Mouse (Mus musculus) G1E-ER4 (cell line): ENCODE measurements around the gene BC035044. TPM values are rescaled to one million over a fixed set of nuclear protein-coding genes. Genes with fewer than 3 reads are reported as not detected.

Source experiments
- GATA1 ChIP-seq: IDR thresholded peaks from one replicate; pipeline ENCODE4 v1.8.0; 2012; ENCODE audit warnings: low read length, inconsistent platforms
- polyA plus RNA-seq: library from polyadenylated mRNA; stranded (reverse); fragments of >175 nt; gene quantifications from 2 replicates; pipeline ENCODE4 v1.2.3, GENCODE M21; 2012

The BC035044 gene
- polyA plus RNA-seq, 1 experiment: not detected

DNA sequence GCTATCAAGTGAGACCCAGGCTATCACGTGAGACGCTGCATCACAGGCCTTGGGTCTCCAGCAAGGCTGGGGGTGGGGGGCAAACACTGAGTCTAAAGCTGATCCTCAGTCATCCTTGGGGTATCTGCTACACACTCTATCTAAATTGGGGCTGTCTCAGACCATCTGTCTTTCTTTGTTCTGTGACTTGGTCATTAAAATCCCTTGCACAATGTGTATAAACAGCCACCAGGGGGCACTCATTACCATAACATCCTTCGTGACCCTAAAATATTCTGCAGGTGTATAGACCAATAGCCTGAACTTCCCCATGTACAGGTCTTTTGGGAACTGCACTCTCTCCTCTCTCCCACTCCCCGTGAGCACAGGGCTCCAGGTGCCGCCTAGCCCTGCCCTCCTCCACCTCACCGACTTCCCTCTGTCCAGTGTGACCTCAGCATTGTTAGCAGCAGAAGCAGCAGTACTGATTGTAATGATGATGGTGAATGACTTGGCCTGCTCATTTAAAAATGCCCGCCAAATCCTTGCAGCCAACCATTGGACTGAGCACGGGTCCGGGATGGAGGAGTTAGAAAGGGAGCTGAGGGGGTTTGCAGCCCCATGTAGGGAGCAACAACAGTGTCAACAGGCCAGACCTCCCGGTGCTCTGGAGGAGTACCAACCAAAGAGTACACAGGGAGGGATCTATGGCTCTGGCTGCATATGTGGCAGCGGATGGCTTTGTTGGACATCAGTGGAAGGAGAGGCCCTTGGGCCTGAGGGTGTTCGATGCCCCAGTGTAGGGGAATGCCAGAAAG, 36.7 kb downstream of the BC035044 start:
- no peak for TF ChIP-seq GATA1

DNA sequence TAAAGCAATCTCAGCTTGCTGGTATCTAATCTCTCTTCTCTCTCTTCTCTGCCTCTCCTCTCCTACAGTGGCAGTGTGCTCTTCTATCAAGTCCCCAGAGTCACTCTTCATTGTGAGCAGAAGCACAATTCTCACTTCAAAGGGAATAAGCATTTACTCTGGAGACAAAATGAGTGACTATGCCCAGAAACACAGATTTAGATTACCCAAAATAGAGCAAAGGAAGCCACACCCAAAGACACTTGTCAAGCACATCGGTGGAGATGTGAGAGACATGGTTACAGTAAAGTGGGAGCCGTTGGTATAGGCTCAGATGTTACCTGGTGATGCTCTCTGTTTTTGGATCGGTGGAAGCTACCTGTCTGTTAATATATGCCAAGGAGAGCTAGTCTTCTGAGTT, 38.2 kb downstream of the BC035044 start:
- no peak for TF ChIP-seq GATA1

DNA sequence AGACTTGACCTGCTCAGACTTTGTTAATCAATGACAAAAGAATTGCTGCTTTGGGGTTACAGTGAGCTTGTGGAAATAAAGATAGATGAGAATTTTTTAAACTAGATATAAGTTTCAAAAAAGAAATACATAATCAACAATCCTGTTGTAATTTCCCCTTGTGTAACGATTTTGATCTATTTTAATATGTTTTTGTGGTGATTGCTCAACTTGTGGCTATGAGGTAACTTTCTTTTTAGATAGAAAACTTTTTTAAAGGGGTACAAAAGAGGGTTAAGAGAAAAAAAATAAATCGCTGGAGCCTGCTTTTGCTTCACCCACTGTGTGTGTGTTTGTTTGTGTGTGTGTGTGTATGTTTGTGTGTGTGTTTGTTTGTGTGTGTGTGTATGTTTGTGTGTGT, 39.8 kb downstream of the BC035044 start:
- no peak for TF ChIP-seq GATA1

DNA sequence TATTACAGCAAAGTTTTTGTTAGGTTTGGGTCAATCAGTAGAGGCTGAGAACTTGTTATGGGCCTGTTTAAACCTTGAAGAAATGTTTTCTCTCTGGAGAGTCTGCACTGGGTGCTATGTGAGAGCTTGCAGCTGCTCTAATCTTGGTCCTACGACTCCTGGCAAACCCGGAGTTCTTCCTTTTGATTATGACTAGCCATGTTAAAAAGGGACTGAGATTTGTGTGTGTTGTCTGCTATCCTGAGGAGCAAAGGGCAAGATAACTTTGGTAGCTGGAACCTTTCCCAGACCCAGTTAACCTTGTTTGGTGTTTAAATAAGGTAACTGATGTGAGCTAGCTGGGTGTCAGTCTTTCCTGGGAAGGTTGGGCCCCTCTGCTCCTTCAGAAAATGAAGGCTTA, 40.3 kb downstream of the BC035044 start:
- no peak for TF ChIP-seq GATA1

DNA sequence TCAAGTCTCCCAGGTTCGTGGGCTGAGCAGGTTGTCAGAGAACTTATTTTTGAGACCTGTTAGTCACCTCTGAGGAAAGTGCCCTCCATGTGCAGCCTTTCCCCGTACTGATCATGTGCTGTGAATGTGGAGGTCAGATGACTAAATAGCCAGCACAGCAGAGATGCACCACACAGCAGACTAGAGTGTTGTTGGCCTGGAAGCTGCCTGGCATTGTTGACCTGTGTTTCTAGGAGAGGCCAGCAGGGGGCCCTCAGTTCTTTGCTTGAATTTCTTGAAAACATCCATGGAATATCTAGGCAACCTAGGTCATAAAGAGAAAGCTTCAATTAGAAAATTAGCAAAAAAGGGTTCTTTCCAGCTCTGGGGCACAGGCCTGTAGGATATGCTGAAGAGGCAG, 41.0 kb downstream of the BC035044 start:
- no peak for TF ChIP-seq GATA1

DNA sequence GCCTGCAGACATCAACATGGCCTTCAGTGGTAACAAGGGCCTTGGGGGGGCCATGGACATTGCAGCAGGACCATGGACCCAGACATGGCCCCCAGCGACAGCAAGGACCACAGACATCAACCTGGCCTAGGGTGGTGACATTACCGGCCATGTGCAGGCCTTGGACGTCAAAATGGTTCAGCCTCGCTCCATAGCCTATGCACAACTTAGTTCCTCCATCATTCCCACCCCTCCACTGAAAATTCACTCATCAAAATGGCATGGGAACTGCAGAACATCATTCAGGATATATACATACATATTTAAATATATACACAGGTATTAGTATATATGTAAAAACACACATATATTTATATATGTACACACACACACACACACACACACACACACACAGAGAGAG, 43.5 kb downstream of the BC035044 start:
- no peak for TF ChIP-seq GATA1

DNA sequence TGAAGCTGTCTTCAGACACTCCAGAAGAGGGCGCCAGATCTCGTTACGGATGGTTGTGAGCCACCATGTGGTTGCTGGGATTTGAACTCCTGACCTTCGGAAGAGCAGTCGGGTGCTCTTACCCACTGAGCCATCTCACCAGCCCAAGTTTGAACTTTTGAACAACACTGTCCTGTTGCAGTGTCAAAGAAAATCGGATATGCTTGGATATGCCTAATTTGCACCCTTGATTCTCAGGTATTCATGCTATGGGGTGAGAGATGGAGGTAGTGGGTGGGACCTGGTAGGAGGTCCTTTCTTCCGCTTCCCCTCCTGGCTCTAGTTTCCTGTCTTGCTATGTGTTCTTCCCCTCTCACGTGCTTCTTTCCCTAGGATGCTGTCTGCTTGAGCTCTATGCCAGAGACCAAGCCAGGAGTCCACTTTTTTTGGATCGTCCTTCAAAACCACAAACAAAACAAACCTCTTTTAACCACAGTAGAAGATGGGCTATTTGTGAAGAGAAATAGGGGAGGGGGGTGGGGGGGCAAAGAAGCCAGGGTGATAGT, 44.9 kb downstream of the BC035044 start:
- TF ChIP-seq GATA1: no peak

DNA sequence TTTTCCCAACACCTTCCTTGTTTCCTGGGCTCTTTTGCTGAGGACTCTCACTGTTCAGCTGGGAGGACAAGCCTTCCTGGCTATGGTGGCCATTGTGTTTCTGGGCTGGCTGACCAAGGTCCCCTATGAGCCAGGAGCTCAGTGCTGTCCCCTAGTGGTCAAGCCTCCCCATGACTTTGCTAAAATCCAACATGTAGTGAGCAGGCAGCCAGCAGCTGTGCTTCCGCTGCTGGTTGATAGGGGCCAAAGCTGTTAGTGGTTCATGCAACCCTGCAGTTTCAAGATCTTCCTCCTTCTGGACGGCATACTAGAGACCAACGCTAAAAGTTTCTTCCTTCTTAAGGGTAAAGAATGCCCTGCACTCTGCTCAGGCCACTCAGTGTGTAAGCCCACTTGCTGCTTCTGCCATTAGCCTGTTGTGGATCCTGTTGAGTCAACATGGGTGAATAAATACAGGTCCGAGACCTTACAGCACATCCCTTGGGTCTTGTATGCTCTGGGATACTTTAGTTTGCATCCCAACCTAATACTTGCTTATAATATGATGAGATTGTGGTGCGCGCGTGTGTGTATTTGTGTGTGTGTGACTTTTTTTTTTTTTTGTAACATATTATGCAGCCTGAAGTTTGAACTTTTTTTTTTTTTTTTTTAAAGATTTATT, 45.5 kb downstream of the BC035044 start:
- TF ChIP-seq GATA1: no peak

DNA sequence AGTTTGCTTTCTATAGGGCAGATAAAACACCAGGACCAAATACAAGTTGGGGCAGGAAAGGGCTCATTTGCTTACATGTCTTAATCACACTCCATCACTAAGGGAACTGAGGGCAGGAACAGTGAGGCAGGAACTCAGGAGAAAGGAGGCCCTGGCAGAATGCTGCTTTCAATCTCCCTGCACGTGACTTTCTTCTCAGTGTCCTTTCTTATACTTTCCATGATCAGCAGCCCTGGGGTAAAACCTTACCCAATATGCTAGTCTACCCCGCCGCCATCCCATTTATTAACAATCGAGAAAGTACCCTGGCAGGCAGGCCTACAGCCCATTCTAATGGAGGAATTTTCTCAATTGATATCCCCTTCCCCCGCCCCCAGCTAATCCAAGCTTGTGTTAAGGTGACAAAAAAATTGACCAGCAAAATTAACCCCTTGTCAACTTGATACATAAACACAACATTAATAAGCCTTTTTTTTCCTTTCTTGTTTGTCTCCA, 46.3 kb downstream of the BC035044 start:
- TF ChIP-seq GATA1: no peak

DNA sequence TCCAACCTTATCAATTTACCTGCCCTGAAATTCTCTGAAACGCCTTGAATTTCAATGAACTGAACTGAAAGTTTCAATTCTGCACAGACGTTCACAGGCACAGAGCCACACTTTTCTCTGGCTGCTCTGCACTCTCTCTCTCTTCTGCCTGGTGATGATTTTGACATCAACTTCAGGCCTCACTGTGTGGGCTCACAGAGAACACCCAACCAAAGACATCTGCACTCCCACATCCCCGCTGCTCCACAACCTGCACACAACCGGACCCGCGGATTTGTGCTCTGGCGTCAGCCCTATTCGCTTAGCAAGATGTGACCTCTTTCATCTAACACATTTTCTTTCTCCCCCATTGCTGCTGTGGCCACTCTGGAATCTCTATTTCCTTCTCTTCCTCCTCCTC, 46.8 kb downstream of the BC035044 start:
- no peak for TF ChIP-seq GATA1

DNA sequence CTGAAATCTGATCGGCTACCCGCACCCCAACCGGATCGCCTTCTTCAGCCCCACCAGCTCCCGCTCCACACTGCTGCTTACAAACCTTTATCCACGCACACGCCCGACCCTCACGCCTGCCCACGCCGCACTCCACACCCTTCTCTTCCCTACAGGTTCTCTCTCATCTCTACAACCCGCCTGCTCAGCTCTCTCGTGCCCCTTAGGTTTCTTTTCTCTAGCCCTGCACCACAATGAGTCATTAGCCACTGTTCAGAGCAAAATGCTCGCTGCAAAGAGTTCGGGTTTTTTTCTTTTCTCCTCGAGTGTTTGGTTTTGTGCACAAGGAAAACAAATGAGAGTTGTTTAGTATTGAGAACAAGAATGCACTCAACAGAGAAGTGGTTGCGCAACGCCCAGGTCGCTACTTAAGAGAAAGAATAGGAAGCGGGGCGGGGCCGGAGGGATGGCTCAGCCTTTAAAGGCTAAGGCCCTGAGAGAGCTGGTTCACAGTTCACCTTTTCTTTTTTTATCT, 47.4 kb downstream of the BC035044 start:
- no peak for TF ChIP-seq GATA1

DNA sequence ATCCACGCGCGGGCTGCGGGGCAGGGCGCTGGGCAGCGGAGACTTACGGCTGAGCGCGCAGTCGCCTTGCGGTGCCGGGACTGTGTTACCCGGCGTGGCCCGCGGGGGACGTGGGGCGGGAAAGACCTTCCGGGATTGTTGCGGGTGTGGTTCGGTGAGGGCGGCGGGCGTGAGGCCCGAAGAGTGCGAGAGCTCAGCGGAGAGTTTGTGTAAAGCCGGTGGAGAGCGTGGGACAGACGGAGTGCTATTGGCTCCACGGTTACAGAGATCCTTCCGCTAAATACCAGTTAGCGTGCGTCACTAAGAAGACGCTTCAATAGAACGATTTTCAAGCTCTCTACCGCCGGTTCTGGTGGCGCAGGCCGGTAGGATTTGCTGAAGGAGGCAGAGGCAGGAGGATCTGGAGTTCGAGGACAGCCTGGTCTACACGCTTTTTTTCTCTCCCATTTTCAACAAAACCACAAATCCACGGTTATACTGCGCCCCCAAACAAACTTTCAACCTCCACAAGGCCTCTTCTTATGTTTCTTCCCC, 47.9 kb downstream of the BC035044 start:
- no peak for TF ChIP-seq GATA1

DNA sequence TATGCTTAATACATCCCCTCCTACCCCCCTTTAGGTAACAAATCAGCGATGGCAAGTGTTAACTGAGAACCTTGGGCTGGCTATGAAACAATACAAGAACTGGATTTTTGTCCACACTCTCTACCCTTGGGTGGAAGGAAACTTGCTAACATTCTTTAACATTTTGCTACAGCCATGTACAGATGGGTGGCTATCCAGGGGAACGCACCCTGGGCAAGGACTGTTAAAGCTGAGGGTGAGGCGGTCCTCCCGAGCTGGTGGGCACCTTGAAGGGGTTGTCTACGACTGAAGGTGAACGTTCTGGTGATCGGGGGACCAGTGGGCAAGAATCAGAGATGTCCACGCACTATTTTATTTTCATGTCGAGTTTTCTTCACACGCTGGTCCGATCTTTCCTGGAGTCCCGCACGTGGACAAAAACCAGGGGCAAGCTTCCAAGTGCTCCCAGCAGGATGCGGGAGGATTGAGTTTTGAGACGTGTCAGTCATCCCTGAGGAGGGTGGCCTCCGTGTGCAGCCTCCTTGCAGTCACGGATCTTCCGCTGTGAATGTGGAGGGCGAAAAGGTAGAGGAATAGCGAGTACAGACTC, 48.5 kb downstream of the BC035044 start:
- no peak for TF ChIP-seq GATA1

DNA sequence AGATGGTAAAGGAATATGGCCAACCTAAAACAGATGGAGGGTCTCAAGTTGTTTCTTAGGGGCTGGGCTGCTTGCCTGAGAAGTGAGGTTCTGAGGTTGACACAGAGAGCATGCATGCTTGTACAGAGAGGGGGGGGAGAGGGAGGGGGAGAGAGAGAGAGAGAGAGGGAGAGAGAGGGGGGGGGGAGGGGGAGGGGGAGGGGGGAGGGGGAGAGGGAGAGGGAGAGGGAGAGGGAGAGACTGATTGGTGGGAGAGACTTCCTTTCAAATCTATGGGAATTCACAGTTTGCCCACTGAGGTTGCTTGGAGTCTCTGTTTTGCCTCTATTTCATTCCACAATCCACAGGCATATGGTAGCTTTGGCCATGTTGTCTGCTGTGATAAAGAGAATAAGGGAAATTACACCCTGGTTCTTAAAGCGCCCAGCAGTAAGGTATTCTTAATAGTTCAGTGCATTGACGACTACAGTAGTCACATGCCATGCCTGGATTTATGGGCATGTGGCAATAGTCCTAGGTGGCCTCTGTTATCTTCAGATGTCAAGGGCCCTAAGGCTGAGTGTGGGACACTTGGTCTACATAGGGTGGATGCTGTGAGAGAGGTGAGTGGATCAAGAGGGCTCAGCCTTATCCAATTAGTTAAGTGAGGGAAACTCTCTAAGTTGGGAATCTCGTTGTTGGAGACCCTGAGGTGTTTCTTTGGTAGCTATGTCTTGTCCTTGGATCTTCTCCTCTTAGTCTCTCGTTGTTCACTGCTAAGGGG, 49.4 kb downstream of the BC035044 start:
- no peak for TF ChIP-seq GATA1

DNA sequence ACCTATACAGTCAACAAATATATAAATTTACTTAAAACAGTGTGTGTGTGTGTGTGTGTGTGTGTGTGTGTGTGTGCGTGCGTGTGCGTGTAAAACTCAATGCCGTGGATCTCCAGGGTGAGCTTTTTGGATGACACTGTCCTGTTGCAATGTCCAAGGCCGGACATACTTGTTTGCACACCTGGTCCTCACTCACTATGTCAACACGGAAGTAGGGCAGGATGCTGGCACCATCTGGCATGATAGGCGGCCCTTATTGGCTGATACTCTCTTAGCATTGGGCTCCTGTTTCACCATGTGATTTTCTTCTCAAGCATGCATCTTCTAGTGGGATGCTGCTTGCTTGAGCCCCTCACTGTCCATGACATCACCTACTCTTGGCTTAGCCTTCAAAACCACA, 51.0 kb downstream of the BC035044 start:
- no peak for TF ChIP-seq GATA1
